Mouse (Mus musculus) urinary bladder, postnatal 10 days (tissue): Measurements from ENCODE around the gene Olfr1341.

ENCODE experiments used
- DNase-seq: peaks from one replicate; pipeline ENCODE4 v3.0.0; 2022; ENCODE audit warnings: low spot score

Olfr1341 gene

GRCm38 (mm10) chr4:118703223-118703622, at the start of gene Olfr1341:
Gene Olfr1341 (plus strand): TSS chr4:118703523.
- DNase-seq: no peak

- DNase-seq: no peak
These were observed 44.7 kb upstream of the Olfr1341 start, which contains the start of gene Olfr62 for GRCm38 (mm10) chr4:118658652-118659051. Gene Olfr62 (plus strand): TSS chr4:118658952.

GRCm38 (mm10) chr4:118687086-118687485, 16.2 kb upstream of the Olfr1341 start:
- no peak for DNase-seq

DNA sequence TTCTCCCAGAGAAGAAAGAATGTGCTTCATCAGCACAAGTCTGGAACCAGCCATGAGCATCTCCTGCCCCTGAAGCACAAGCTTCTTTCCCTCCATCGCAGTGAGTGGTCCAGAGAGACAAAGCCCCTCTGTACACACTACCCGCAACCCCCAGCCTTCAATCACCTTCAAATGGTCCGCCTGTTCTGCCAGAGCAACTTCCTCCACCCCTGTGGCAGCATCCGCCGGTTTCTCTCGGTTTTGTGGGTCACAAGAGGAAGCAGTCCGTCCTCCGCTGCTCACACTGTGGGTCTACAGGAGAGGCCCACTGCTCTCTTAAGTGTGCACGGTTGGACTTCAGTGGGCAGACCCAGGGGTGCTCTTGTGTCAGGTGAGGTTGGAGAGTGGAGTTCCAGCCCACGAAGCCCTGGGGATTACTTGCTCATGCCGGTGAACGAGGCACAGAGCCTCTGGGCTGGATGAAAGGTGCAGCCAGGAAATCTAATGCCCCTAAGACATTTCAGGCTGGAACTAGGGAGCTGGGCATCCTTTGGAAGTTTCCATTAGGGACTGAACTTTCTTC, 10.8 kb upstream of the Olfr1341 start, which contains the start of gene Olfr1342:
Olfr1342 (minus strand) TSS at position 345 of the 562 bp plus-strand sequence.
- no peak for DNase-seq

DNA sequence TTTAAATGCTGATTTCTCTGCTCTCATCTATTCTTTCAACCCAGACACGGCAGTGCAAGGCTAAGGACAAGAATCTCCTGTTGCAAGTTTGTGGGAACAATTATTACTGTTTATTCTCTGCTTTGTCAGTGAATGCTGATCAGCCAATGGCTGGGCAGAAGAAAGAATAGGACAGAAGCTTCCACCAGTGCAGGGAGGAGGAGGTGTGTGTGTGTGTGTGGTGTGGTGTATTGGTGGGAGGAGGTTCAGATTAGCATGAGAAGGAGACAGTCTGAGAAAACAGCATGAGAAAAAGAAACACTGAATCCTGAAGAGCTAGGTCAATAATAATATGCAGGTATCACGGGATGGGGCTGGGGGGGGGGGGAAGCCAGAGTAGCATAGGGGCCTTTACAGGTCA, 9.5 kb upstream of the Olfr1341 start:
- DNase-seq: no peak

GRCm38 (mm10) chr4:118708086-118708485, 4.8 kb downstream of the Olfr1341 start:
- no peak for DNase-seq

- DNase-seq: no peak
These were observed 8.3 kb downstream of the Olfr1341 start for GRCm38 (mm10) chr4:118711656-118712055.

- DNase-seq: no peak
These were observed 16.5 kb downstream of the Olfr1341 start, which contains the start of gene Olfr1340 for GRCm38 (mm10) chr4:118719838-118720237. Gene Olfr1340 (plus strand): TSS chr4:118720138.

DNA sequence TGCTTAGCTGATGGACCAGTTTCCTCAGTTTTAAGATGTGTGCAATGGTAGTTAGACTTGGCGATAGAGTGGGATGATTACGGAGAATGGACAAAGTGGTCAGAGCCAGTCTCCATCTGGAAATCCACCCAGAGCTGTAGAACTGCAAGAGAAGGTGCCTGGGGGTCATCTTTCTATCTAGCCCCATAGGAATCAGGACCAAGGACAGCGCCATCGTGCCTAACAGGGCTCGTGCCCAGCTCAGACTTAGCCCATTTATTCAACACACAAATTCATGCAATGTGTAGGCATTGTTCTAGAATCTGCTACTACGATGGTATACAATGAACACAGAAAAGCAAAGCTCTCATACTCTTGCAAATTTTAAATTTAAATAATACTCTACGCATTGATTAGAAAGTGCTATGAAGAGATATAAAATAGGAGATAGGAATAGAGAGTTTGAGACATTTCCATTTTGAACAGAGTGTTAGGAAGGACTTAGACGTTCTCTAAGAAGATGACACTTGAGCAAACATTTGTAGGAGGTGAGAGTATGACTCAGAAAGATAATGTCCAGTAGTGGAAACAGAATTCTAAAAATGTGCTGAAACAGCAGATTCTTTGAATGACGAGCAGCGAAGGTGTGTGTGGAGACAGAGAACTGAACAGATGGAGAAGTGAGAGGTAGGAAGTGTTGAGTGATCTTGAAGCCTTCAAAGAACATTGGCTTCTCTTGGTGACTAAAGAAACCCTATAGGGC, 18.6 kb downstream of the Olfr1341 start:
- no peak for DNase-seq

DNA sequence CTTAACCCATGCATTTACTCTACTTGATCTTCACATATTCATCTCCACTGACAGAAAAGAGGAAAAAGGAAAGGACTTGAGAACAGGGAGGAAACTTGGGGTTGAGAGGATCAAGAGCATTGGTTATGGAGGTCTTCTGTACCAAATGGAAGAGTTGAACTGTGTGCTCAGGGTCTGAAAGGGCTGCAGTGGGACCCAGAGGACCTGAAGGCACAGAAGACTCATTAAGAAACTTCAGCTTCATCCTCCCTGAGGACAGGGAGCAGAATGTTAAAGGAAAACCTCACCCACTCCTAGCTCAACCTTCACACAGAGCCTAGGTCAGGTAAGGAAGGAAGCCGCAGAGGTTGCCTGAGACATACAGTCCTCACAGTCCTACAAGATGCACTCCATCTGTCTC, 28.6 kb downstream of the Olfr1341 start, which contains the start of gene Olfr1339:
Olfr1339 (plus strand) TSS at position 301 of the 400 bp plus-strand sequence.
- no peak for DNase-seq

GRCm38 (mm10) chr4:118739574-118739973, 36.3 kb downstream of the Olfr1341 start:
- DNase-seq: no peak

- DNase-seq: no peak
These were observed 37.8 kb downstream of the Olfr1341 start for GRCm38 (mm10) chr4:118740988-118741698.

GRCm38 (mm10) chr4:118741881-118742280, 38.6 kb downstream of the Olfr1341 start:
- DNase-seq: no peak

DNA sequence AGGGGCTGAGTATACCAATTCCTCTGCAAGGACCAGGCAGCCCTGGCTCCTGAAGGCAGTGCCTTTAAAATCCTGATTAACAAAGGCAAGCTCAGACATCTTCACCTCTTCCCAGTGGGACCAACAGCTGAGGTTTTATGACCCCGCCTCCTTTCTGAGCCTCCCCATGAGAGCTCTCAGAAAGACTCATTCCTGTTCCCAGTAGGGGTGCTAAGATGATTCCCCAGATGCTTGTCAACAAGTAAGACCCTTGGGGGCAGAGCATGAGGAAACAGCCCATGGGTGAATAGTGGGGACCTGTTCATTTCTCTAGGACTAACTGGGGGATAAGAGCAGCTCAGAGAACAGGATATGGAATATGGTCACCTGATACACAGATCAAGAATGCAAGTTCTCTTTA, 55.3 kb downstream of the Olfr1341 start, which contains the start of gene Olfr1338:
Olfr1338 (minus strand) TSS at position 101 of the 400 bp plus-strand sequence.
- DNase-seq: no peak
